Mouse (Mus musculus) left cerebral cortex, postnatal 25 days (tissue): ENCODE results near the gene Gimd1. TPM values are rescaled to one million over a fixed set of nuclear protein-coding genes. Genes with fewer than 3 reads are reported as not detected.

Experiments used
- DNase-seq, 2 experiments: peaks; one replicate each; pipeline ENCODE4 v3.0.0; 2022; ENCODE audit warnings: low spot score in 2 of 2, mixed read lengths in 1 of 2
- intact Hi-C: fragments of 180-260 bp; cut with DNase I; formaldehyde crosslinking; loops from one replicate; pipeline ENCODE4 v1.15.1; 2025
- total RNA-seq, 2 experiments: library from RNA; stranded (reverse); gene quantifications; 2 replicates each; pipeline ENCODE4 v1.2.3; 2021

Gene Gimd1
- not detected for total RNA-seq

GRCm38 (mm10) chr3:132629601-132630239 is at the start of gene Gimd1:
Gene Gimd1, plus strand, starts transcription at chr3:132629820.
- no peak for DNase-seq
- intact Hi-C loops: loop anchor here (5.0 kb wide), 2 partner anchors 122 to 652 kb away; no protein-coding TSS in a partner anchor

GRCm38 (mm10) chr3:132581198-132581597 is 48.4 kb upstream of the Gimd1 start:
- intact Hi-C loops: no loop called here
- DNase-seq: no peak

GRCm38 (mm10) chr3:132582339-132582738 is 47.3 kb upstream of the Gimd1 start:
- DNase-seq: no peak
- intact Hi-C loops: no loop called here

- no peak for DNase-seq
- intact Hi-C loops: no loop called here
These were observed 44.3 kb upstream of the Gimd1 start for GRCm38 (mm10) chr3:132585122-132585972.

GRCm38 (mm10) chr3:132588146-132588545 is 41.5 kb upstream of the Gimd1 start:
- intact Hi-C loops: no loop called here
- DNase-seq: no peak

- intact Hi-C loops: no loop called here
These were observed 39.6 kb upstream of the Gimd1 start for GRCm38 (mm10) chr3:132590010-132590409.

GRCm38 (mm10) chr3:132590604-132591003 is 39.0 kb upstream of the Gimd1 start:
- intact Hi-C loops: no loop called here
- no peak for DNase-seq

More at GRCm38 (mm10) chr3:132590010-132590409, 39.6 kb upstream of the Gimd1 start:
- DNase-seq: no peak

GRCm38 (mm10) chr3:132628741-132629140 is 879 bp upstream of the Gimd1 start:
- intact Hi-C loops: loop anchor here (5.0 kb wide), 2 partner anchors 121 to 651 kb away; no protein-coding TSS in a partner anchor
- peak in 1 of 2 experiments; percentile 62 for DNase-seq

GRCm38 (mm10) chr3:132633261-132633660 is 3.6 kb downstream of the Gimd1 start:
- intact Hi-C loops: no loop called here

GRCm38 (mm10) chr3:132637080-132637479 is 7.5 kb downstream of the Gimd1 start:
- no peak for DNase-seq
- intact Hi-C loops: no loop called here

More at GRCm38 (mm10) chr3:132633261-132633660, 3.6 kb downstream of the Gimd1 start:
- no peak for DNase-seq

- intact Hi-C loops: no loop called here
- DNase-seq: no peak
These were observed 14.5 kb downstream of the Gimd1 start for GRCm38 (mm10) chr3:132644071-132644470.

- intact Hi-C loops: no loop called here
- no peak for DNase-seq
These were observed 17.2 kb downstream of the Gimd1 start for GRCm38 (mm10) chr3:132646814-132647213.

- no peak for DNase-seq
- intact Hi-C loops: no loop called here
These were observed 19.7 kb downstream of the Gimd1 start for GRCm38 (mm10) chr3:132649368-132649767.

- intact Hi-C loops: no loop called here
These were observed 20.6 kb downstream of the Gimd1 start for GRCm38 (mm10) chr3:132650191-132650590.

GRCm38 (mm10) chr3:132651776-132652175 is 22.2 kb downstream of the Gimd1 start:
- intact Hi-C loops: no loop called here
- DNase-seq: no peak

More at GRCm38 (mm10) chr3:132650191-132650590, 20.6 kb downstream of the Gimd1 start:
- no peak for DNase-seq

GRCm38 (mm10) chr3:132653959-132654358 is 24.3 kb downstream of the Gimd1 start:
- intact Hi-C loops: no loop called here
- DNase-seq: no peak

GRCm38 (mm10) chr3:132655955-132656354 is 26.3 kb downstream of the Gimd1 start:
- intact Hi-C loops: no loop called here
- DNase-seq: no peak

GRCm38 (mm10) chr3:132677494-132677893 is 47.9 kb downstream of the Gimd1 start:
- intact Hi-C loops: no loop called here
- DNase-seq: no peak

- intact Hi-C loops: no loop called here
- DNase-seq: peak; percentile 96
These were observed 54.0 kb downstream of the Gimd1 start, which contains the start of gene Tbck for GRCm38 (mm10) chr3:132683447-132684230. Gene Tbck, plus strand, starts transcription at chr3:132684144.
